Mouse (Mus musculus) thymus, adult 2 months (tissue): Measurements from ENCODE around the gene Agbl4.

Experiments
- CTCF ChIP-seq: fragments of 200-500 bp; IDR thresholded peaks from 2 replicates; pipeline ENCODE4 v1.5.1; 2012; ENCODE audit warnings: mild to moderate bottlenecking, control low read depth, low read length, moderate library complexity, borderline replicate concordance; ENCODE audit not compliant: control insufficient read depth, poor library complexity, insufficient read depth; ENCODE audit errors: extremely low read depth
- POLR2A ChIP-seq: fragments of 200-500 bp; IDR thresholded peaks from 2 replicates; pipeline ENCODE4 v1.6.1; 2012; ENCODE audit warnings: mild to moderate bottlenecking, low read length, control low read depth, moderate library complexity; ENCODE audit not compliant: control insufficient read depth, poor library complexity, insufficient read depth; ENCODE audit errors: extremely low read depth

- no peak for TF ChIP-seq CTCF
- TF ChIP-seq POLR2A, result no peak
These were observed 909.7 kb downstream of the Agbl4 start for GRCm38 (mm10) chr4:111307166-111307565.
